8 mouse cellular contexts compared by ENCODE assay signal in the genomic region with DNA sequence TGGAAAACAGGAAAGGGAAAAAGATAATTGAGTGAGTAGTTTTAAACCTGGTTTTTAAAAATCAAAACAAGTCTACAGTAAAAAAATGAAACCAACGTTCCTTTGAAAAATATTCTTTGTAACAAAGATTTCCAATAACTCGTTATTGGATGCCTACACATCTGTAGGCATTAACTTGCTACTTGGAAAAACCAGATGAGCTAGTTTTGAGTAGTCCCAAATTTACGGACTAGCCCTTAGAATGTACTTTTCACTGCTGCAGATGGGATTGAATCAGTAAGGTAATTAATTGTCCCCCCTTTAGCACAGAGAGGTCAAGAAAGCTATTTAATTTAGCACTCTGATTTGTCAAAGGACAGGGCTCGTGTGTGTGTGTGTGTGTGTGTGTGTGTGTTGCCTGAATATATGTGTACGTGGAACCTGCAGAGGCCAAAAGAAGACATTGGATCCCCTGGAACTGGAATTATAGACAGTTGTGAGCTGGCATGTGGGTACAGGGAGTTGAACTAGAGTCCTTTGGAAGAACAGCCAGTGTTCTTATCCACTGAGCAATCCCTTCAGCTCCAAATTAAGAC. TPM values are rescaled to one million over a fixed set of nuclear protein-coding genes. Genes with fewer than 3 reads are reported as not detected.
DNase-seq lines count a peak whose midpoint lies in the region; ATAC-seq and TF ChIP-seq lines count a peak whose summit lies in the region.

No protein-coding gene starts in this region.

- TF ChIP-seq POLR2A in spleen, adult 2 months (IDR thresholded peaks at IDR 0.05; ENCODE audit: low read depth, low read length) = no peak

- peak; percentile 31 for DNase-seq in CD4-positive, CD25-positive, alpha-beta regulatory T cell, adult 2 months (ENCODE audit: low read depth, low spot score)
- no peak for DNase-seq in spleen, adult 2 months (ENCODE audit: low read depth in 1 of 2, low spot score in 2 of 2)
- no peak for DNase-seq in spleen, adult 18-20 months
- DNase-seq in splenic B cell, adult 2 months (ENCODE audit: low read depth, low spot score) = peak; percentile 20
- no peak for DNase-seq in layer of hippocampus, postnatal 10 days (ENCODE audit: low spot score in 2 of 2)
- DNase-seq in right cerebral cortex, postnatal 10 days (ENCODE audit: low spot score in 2 of 2) = no peak

- 0 out of 2 replicates have a peak, but pooled peaks cover 1% of the 10 kb centered on the region for H3K36me3 ChIP-seq in spleen, adult 2 months (ENCODE audit: control insufficient read depth, insufficient read depth, low read length)
- peaks cover 35% of the 10 kb centered on the region for H3K36me3 ChIP-seq in limb, embryonic 13.5 days
- peaks cover 2% of the 10 kb centered on the region; the same call in 1 of the 2 replicates for H3K36me3 ChIP-seq in splenic B cell, adult 2 months (ENCODE audit: control insufficient read depth, insufficient read depth, low read length, poor library complexity, severe bottlenecking)

- peak overlapping the region; percentile 77 for H3K9ac ChIP-seq in limb, embryonic 13.5 days

- H3K9me3 ChIP-seq in limb, embryonic 13.5 days = peaks cover 2% of the 10 kb centered on the region; the same call in 1 of the 2 replicates

- peaks cover 3% of the 10 kb centered on the region; the same call in 1 of the 2 replicates for H3K4me1 ChIP-seq in spleen, adult 2 months (ENCODE audit: control insufficient read depth, insufficient read depth, insufficient read length)
- H3K4me1 ChIP-seq in limb, embryonic 13.5 days = peaks cover 19% of the 10 kb centered on the region; the same call in 1 of the 2 replicates

- peak overlapping the region; percentile 78 for H3K4me2 ChIP-seq in limb, embryonic 13.5 days (replicated peaks)

- H3K27ac ChIP-seq in spleen, adult 2 months (ENCODE audit: insufficient read depth, low read length) = no peak overlapping the region
- H3K27ac ChIP-seq in limb, embryonic 13.5 days = peak overlapping the region; percentile 69

- H3K4me3 ChIP-seq in spleen, adult 2 months (ENCODE audit: extremely low read depth, insufficient read depth, insufficient read length) = peak overlapping the region; percentile 96; the same call in 1 of the 2 replicates
- H3K4me3 ChIP-seq in limb, embryonic 13.5 days = peak overlapping the region; percentile 62

- no peak for TF ChIP-seq CTCF in spleen, adult 2 months (IDR thresholded peaks at IDR 0.05; ENCODE audit: extremely low read depth, insufficient read depth, insufficient read length, insufficient replicate concordance)

- ATAC-seq in CD4-positive, CD25-positive, alpha-beta regulatory T cell, adult 4 months = no peak
- no peak for ATAC-seq in limb, embryonic 13.5 days (ENCODE audit: low FRiP score, low read depth)

- no peaks in the 10 kb centered on the region for H3K27me3 ChIP-seq in spleen, adult 2 months (ENCODE audit: control insufficient read depth, insufficient read depth, low read length)
- no peaks in the 10 kb centered on the region for H3K27me3 ChIP-seq in limb, embryonic 13.5 days
- H3K27me3 ChIP-seq in splenic B cell, adult 2 months (ENCODE audit: control insufficient read depth, insufficient read depth, low read length, poor library complexity, severe bottlenecking) = no peaks in the 10 kb centered on the region

- 8% methylated on average over 5 of the region's 5 CpGs for WGBS in spleen, adult 2 months
- 4% methylated on average over 5 of the region's 5 CpGs for WGBS in limb, embryonic 13.5 days

RNA-seq across cellular contexts. Expression of a gene that starts 1.1 kb away (rescaled TPM):
- polyA plus RNA-seq in CD4-positive, CD25-positive, alpha-beta regulatory T cell, adult 4 months (2017; shearing (Covaris generic)) = 10 to 100 TPM; 74.8 to 96.0 TPM
- 9.3 and 11.3 TPM in 2 replicates for polyA plus RNA-seq in spleen, adult 2 months (2012; rRNA removed)
- 147 and 154 TPM in 2 replicates for polyA plus RNA-seq in limb, embryonic 13.5 days (2015; fragmentation: Nextera tagmentation; extraction: Ambion mirVana)
- 10 to 100 TPM; 54.7 to 62.8 TPM for total RNA-seq in layer of hippocampus, postnatal 10 days (2021)

RNA-seq across cellular contexts. Expression of a gene that starts 5.3 kb away (rescaled TPM):
- 10 to 100 TPM; 11.6 to 12.0 TPM for polyA plus RNA-seq in CD4-positive, CD25-positive, alpha-beta regulatory T cell, adult 4 months (2017; shearing (Covaris generic))
- 1.1 and 2.2 TPM in 2 replicates for polyA plus RNA-seq in spleen, adult 2 months (2012; rRNA removed)
- polyA plus RNA-seq in limb, embryonic 13.5 days (2015; fragmentation: Nextera tagmentation; extraction: Ambion mirVana) = 18.8 and 20.6 TPM in 2 replicates
- 10 to 100 TPM; 10.3 to 13.1 TPM for total RNA-seq in layer of hippocampus, postnatal 10 days (2021)

RNA-seq across cellular contexts. Expression of a gene that starts 5.4 kb away (rescaled TPM):
- polyA plus RNA-seq in CD4-positive, CD25-positive, alpha-beta regulatory T cell, adult 4 months (2017; shearing (Covaris generic)) = 1 to 10 TPM; 1.5 to 3.6 TPM
- polyA plus RNA-seq in spleen, adult 2 months (2012; rRNA removed) = 0.16 TPM in 1 of 2 replicates, not detected in the other
- polyA plus RNA-seq in limb, embryonic 13.5 days (2015; fragmentation: Nextera tagmentation; extraction: Ambion mirVana) = 2.3 and 3.3 TPM in 2 replicates
- total RNA-seq in layer of hippocampus, postnatal 10 days (2021) = 1 to 10 TPM in 1 of 2 experiments, not detected in 1; 2.2 TPM

RNA-seq across cellular contexts. Expression of a gene that starts 22.9 kb away (rescaled TPM):
- 10 to 100 TPM in 1 of 2 experiments, 1 to 10 TPM in 1; 8.6 to 11.9 TPM for polyA plus RNA-seq in CD4-positive, CD25-positive, alpha-beta regulatory T cell, adult 4 months (2017; shearing (Covaris generic))
- polyA plus RNA-seq in spleen, adult 2 months (2012; rRNA removed) = 0.40 and 0.81 TPM in 2 replicates
- 8.8 and 9.7 TPM in 2 replicates for polyA plus RNA-seq in limb, embryonic 13.5 days (2015; fragmentation: Nextera tagmentation; extraction: Ambion mirVana)
- 1 to 10 TPM; 3.2 to 4.1 TPM for total RNA-seq in layer of hippocampus, postnatal 10 days (2021)

RNA-seq across cellular contexts. Expression of a gene that starts 26.1 kb away (rescaled TPM):
- 10 to 100 TPM; 13.2 to 20.3 TPM for polyA plus RNA-seq in CD4-positive, CD25-positive, alpha-beta regulatory T cell, adult 4 months (2017; shearing (Covaris generic))
- polyA plus RNA-seq in spleen, adult 2 months (2012; rRNA removed) = 0.92 and 1.9 TPM in 2 replicates
- polyA plus RNA-seq in limb, embryonic 13.5 days (2015; fragmentation: Nextera tagmentation; extraction: Ambion mirVana) = 13.8 and 14.6 TPM in 2 replicates
- 10 to 100 TPM; 28.0 to 32.8 TPM for total RNA-seq in layer of hippocampus, postnatal 10 days (2021)

Comparison
In these comparisons a context has a peak if more than half of its experiments do, and no peak if none do; other contexts are left out.
1. DNase-seq: peak in CD4-positive, CD25-positive, alpha-beta regulatory T cell, adult 2 months (single experiment) and splenic B cell, adult 2 months (single experiment); none in spleen, adult 2 months (0 of 2), spleen, adult 18-20 months (0 of 2), layer of hippocampus, postnatal 10 days (0 of 2) and right cerebral cortex, postnatal 10 days (0 of 2).